Mouse (Mus musculus) embryo, embryonic 11 days (tissue): Measurements from ENCODE around the gene Rtp1.

Experiments
- DNase-seq: peaks from one replicate; pipeline ENCODE4 v3.0.0-alpha.2; 2015

Gene Rtp1

GRCm38 (mm10) chr16:23428647-23429319 is at the start of gene Rtp1:
Rtp1 (plus strand) TSS chr16:23429133.
- no peak for DNase-seq

DNA sequence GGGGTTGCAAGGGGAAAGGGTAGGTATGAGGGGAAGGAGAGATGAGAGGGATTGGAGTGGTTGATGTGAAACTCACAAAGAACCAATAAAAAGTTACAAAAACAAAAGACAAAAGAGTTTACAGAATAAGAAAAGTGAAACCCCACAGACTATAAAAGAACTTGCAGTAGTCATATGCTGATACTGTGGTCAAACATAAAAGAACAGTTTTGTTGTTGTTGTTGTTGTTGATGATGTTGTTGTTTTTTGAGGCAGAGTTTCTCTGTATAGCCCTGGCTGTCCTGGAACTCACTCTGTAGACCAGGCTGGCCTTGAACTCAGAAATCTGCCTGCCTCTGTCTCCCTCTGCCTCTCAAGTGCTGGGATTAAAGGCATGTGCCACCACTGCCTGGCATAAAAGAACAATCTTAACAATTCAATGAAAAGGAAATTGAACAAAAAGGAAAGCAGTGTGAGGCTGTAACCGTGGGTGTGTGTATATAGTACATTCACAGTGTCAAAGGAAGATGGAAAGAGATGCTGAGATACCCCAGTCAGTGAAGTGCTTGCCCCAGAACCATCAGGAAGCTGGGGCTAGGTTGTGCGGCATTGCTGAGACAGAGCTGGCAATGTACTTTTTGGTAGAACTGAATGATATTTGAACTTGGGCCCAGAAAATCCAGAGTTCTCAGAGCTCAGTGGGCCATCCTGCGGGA is 49.2 kb upstream of the Rtp1 start:
- no peak for DNase-seq

DNA sequence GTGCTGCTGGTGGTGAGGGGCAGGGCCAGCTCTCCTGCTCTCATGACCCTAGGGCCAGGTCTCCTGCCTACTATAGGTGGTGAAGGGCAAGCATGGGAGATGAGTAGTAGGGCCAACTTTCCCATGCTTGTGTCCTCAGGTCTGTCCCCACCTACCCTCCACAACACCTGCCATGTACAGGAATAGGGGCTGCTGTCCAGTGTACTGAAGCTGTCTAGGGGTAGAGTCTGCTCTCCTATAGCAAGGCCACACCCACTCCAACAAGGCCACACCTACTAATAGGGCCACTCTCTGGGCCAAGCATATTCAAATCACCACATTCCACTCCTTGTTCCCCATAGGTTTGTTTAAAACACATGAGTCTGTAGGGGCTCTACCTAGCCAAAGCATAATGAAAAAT is 44.6 kb upstream of the Rtp1 start:
- no peak for DNase-seq

GRCm38 (mm10) chr16:23397931-23398330 is 31.0 kb upstream of the Rtp1 start:
- no peak for DNase-seq

DNA sequence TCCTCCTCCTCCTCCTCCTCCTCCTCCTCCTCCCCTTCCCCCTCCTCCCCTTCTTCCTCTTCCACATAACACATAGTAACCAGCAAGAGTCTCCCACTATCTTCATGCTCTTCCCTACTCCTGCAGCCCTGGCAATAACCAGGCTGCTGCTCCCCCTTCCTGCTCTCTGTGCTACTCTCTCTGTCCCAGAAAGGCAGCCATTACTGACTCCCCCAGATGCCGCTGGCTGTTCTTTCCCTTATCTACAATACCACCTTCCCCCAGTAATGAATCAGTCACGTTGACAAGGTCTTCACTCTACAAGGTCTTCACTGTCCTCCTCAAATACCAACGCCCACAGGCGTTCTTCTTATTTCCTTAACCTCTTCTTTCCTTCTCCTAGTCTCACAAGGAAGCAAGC is 27.5 kb upstream of the Rtp1 start:
- DNase-seq, result peak; percentile 9

DNA sequence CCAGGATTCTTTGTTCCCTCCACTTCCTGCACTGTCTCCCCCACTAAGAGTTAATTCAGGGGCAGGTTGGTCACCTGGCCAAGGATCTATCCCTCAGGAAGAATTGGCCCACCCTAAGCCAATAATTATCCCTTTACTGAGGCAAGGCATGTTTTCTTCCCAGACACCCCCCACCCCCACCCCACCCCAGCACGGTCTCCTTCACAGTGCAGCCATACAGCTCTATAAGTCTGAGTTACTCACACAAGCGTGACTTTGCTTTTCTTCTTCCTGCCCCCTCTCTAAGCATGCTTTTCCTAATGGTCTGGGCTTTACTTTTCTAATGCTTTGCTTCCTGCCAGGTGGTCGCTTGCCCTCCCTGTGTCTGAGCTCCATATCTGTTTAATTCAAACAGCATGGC is 27.0 kb upstream of the Rtp1 start:
- peak; percentile 13 for DNase-seq

- peak; percentile 86 for DNase-seq
Measured at GRCm38 (mm10) chr16:23403008-23403755, 25.8 kb upstream of the Rtp1 start.

GRCm38 (mm10) chr16:23412930-23413329 is 16.0 kb upstream of the Rtp1 start:
- DNase-seq, result no peak

DNA sequence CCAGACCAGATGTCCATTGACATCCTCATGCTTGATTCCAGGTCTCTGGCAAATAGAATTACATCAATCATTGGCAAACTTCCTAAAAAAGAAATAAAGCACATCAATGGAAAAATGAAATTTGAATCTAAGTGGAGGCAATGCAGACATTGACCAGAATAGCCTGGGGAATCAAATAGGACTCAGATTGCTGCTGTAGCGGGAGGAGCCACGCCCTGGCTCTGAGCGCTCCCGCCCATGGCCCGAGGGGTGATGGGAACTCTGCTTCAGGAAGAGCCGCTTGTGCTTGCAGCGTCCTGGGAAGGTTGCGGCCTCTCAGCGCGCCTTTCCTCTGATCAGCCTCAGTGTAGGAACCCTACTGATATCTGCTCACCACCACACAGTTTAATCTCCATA is 12.7 kb upstream of the Rtp1 start:
- peak; percentile 59 for DNase-seq

DNA sequence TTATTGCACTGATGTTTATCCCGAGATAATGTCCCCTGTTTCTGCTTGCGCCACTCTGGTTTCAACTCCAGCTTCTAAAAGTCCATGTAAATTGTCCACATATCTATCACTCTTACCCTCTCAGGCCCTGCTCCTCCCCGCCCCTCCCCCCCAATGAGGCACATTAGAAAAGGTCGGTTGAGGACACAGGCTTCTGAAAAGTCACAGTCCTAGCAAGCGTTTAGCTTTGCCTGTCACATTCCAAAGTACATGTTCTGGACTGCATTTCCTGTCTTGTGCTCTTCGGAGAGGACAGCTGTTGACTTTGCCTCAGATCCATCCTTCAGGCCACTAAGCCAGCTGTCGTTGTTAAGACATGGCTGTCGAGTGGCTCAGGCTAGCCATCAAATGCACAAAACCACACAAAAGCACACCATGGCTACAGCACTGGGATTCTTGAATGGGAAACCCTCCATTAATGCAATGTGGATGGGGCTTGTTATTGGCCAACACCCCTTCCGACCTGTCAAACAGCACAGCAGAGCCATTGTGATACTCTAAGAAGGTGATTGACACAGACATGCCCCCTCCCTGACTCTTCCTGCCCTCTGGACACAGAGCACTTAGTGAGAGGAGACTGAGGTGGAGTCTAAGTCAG is 12.2 kb upstream of the Rtp1 start:
- DNase-seq, result peak; percentile 34

- DNase-seq, result no peak
Measured at GRCm38 (mm10) chr16:23417456-23418240, 11.3 kb upstream of the Rtp1 start.

DNA sequence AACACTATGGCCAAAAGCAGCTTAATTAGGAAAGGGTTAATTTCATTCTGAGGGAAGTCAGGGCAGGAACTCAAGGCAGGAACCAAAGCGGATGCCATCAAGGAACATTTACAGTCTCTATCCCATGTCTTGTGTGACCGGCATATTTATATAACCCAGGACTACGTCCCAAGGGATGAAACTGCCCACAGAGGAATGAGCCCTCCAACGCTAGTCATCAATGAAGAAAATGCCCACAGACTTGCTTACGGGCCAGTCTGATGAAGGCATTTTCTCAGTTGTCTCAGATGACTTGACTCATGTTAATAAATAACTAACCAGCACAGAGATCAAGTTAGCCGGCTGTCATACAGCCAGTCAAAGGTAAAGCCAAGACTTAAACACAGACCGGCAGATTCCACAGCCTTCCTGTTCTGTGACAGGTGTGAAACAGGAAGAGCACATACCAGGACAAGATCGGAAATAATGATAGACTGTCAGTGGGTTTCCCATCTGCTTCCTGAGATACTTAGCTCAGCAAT is 9.3 kb upstream of the Rtp1 start:
- DNase-seq, result no peak

- DNase-seq, result no peak
Measured at GRCm38 (mm10) chr16:23423825-23424224, 5.1 kb upstream of the Rtp1 start.

DNA sequence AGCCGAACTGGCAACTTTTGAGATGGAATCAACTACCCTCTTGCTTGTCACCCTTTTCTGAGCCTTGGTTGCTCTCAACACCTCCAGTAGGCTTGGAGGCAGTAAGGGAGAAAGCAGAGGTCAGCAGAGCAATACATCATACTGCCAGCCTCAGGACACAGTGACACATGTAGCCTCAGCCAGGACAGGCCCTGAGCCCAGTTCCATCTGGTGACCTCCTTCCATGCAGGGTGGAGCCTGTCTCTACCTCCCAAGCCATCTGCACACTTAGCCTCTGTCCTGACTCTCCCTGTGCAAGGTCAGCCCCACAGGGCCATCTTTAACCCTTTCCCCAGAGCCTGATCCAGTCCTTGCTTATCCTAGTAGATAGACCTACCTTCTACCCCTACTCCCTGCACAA is 1.2 kb upstream of the Rtp1 start:
- DNase-seq, result no peak

GRCm38 (mm10) chr16:23429991-23430390 is 1.1 kb downstream of the Rtp1 start:
- DNase-seq, result no peak

DNA sequence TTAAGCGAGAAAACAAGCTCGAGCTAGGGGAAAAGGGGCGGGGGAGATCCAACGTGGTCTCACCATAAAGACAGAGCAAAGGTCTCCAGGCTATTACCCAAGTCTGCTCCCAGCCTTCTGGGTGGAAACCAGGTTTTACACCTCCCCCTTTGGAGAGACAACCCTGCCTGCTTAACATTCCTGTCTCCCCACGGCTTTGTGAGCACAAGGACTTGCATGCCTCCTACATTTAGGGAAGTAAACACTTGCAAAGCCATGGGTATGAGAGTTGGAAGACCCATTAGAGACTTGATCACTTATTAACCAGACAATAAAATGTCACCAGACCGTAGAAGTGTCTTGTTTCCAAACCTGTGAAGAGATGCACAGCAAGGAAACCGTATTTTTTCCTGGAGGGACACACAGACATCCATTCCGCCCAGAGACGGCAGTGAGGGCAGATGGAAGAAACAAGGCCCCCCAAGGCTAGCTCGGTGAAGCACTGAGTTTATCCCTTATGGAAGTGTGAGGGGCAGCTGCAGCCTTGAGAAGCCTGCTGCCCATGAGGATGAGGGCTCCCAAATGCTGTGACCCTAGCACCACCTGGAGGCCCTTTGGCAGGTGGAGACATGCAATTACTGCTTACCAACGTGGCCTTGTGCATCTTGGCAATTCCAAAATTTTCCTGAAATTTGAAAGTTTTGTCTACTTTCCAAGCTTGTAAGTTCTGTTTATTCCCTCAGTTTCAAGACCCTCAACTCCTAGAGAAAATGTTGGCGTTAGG is 8.7 kb downstream of the Rtp1 start:
- DNase-seq, result peak; percentile 18

DNA sequence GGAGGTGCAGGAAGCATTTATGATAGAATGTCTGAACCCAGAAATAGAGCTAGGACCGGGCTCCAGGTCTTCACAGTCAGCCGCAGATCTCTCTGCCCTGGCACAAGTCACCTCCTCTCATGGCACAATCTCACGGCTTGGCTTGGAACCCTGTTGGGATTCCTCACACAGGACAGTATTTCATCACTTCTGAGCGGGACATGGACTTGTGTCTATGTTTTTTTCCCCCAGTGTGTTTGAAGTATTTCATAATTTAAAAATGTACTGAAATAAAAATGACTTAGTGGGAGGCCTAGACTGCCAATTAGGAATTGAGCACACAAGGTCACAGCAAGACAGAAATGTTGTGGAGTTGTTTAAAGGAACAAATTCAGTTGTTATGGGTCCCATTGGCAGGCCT is 15.3 kb downstream of the Rtp1 start:
- DNase-seq, result no peak

DNA sequence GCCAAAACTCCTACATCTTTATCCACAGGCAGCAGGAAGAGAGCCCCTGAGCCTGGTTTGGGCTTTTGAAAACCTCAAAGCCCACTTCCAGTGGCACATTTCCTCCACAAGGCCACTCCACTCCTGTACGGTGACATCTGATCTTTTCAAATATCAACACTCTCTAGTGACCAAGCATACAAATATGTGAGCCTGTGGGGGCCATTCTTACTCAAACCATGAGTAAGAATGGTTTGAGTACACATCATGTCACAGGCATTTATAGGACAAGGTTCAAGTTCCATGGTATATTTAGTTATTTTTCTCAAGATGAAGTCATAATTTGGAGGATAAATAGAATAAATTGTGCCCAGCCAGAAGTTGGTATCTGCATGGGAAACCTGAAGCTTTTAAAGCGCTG is 21.0 kb downstream of the Rtp1 start:
- no peak for DNase-seq

DNA sequence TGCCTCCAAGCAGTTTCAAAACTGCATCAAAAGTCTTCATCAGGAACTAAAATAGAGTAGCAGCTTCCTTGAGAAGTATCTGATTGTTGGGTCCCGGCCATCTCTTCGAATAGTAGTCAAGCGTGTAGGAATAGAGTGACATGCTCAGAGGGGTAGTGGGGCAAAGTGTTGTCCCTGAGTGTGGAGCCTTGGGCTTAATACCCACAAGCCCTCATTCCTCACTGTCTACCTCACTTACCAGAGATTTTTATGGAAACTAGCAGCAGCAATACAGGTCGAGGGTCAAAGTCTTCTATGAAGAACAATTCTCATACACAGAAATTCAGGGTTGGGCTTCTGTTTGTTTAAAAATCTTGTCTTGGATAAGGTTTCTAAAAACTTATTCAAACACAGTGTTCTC is 21.9 kb downstream of the Rtp1 start:
- DNase-seq, result no peak

GRCm38 (mm10) chr16:23452476-23452875 is 23.5 kb downstream of the Rtp1 start:
- peak; percentile 70 for DNase-seq

DNA sequence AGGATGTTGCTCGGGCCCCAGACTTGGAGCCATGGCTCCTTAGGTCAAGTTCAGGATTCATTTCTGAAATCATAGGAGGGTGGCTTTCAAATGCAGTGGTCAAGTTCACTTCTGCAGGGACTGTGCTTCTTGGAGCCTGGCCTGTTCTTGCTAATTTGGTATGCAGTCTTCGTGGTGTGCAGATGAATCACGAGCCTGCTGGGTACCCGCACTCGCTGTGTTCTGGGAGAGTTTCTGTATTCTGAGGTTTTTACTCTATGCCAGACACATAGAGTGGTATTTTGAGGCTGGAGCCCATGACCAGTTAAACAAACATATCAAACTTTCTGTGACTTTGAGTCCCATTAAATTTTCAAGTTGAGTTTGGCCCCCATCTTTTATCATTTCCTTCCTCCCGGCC is 25.4 kb downstream of the Rtp1 start:
- no peak for DNase-seq

DNA sequence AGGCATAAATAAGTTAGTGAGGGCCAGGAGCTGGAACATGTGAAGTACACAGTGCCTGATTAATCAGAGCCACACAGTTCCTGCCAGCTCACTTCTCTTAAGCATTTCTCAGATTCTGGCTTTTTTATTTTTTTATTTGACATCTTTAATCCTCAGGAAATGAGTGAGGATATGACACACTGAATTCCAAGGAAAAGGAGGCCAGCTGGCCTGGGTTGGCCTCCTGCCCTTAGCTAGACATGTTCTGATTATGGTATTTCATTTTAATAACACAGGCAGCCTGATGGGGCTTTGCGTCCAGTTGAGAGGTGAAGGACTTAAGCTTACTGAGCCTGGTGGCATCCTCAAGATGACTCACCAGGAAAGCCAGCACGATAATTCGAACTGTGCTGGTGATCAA is 27.6 kb downstream of the Rtp1 start:
- no peak for DNase-seq
